Mouse (Mus musculus) layer of hippocampus, adult 2 months (tissue): ENCODE measurements around the gene Tent4a. TPM values are rescaled to one million over a fixed set of nuclear protein-coding genes. Genes with fewer than 3 reads are reported as not detected.

Experiments used
- DNase-seq, 2 experiments: peaks; one replicate each; pipeline ENCODE4 v3.0.0; 2022; ENCODE audit warnings: low spot score in 2 of 2
- H3K27ac ChIP-seq: fragments of 200-600 bp; 2 replicates; pipeline ENCODE4 v1.8.1; 2022
- H3K4me3 ChIP-seq: fragments of 200-600 bp; 2 replicates; pipeline ENCODE4 v1.8.1; 2022; ENCODE audit warnings: mild to moderate bottlenecking
- CTCF ChIP-seq: fragments of 200-600 bp; conservative IDR thresholded peaks from 2 replicates; pipeline ENCODE4 v1.8.1; 2022; ENCODE audit warnings: antibody characterized with exemption, mild to moderate bottlenecking, moderate library complexity
- total RNA-seq, 2 experiments: library from RNA; stranded (reverse); gene quantifications; 2 replicates each; pipeline ENCODE4 v1.2.3; 2021

The Tent4a gene
- total RNA-seq, 2 experiments from 2014 or later, result 44.0 to 46.4 TPM

- H3K27ac ChIP-seq, result peak overlapping the region; percentile 81
- TF ChIP-seq CTCF, result no peak
- no peak for DNase-seq
- H3K4me3 ChIP-seq, result no peak overlapping the region
Observed at GRCm38 (mm10) chr13:69559291-69559961, 25.0 kb upstream of the Tent4a start.

GRCm38 (mm10) chr13:69558098-69558660 is 23.8 kb upstream of the Tent4a start:
- DNase-seq, result peak in 1 of 2 experiments; percentile 42
- Histone ChIP-seq H3K27ac (peak overlapping the region; percentile 19; the same call in 1 of the 2 replicates), H3K4me3 (no peak overlapping the region)
- no peak for TF ChIP-seq CTCF

GRCm38 (mm10) chr13:69556728-69557127 is 22.3 kb upstream of the Tent4a start:
- DNase-seq, result no peak
- Histone ChIP-seq H3K4me3 (no peak overlapping the region), H3K27ac (no peak overlapping the region)
- TF ChIP-seq CTCF, result no peak

- no peak overlapping the region for H3K4me3 ChIP-seq
- DNase-seq, result no peak
- H3K27ac ChIP-seq, result no peak overlapping the region
- TF ChIP-seq CTCF, result no peak
Observed at GRCm38 (mm10) chr13:69555957-69556482, 21.6 kb upstream of the Tent4a start.

- no peak overlapping the region for H3K4me3 ChIP-seq
- no peak overlapping the region for H3K27ac ChIP-seq
- TF ChIP-seq CTCF, result no peak
- DNase-seq, result no peak
Observed at GRCm38 (mm10) chr13:69555045-69555444, 20.6 kb upstream of the Tent4a start.

- no peak for DNase-seq
- Histone ChIP-seq H3K4me3 (no peak overlapping the region), H3K27ac (no peak overlapping the region)
- TF ChIP-seq CTCF, result no peak
Observed at GRCm38 (mm10) chr13:69554255-69554654, 19.8 kb upstream of the Tent4a start.

GRCm38 (mm10) chr13:69553024-69553423 is 18.6 kb upstream of the Tent4a start:
- H3K27ac ChIP-seq, result no peak overlapping the region
- peak; percentile 87 for TF ChIP-seq CTCF
- no peak overlapping the region for H3K4me3 ChIP-seq
- no peak for DNase-seq

GRCm38 (mm10) chr13:69550831-69551230 is 16.4 kb upstream of the Tent4a start:
- Histone ChIP-seq H3K27ac (no peak overlapping the region), H3K4me3 (no peak overlapping the region)
- no peak for DNase-seq
- TF ChIP-seq CTCF, result no peak

GRCm38 (mm10) chr13:69549980-69550379 is 15.6 kb upstream of the Tent4a start:
- no peak for DNase-seq
- TF ChIP-seq CTCF, result peak; percentile 61
- H3K4me3 ChIP-seq, result no peak overlapping the region
- H3K27ac ChIP-seq, result no peak overlapping the region

GRCm38 (mm10) chr13:69547488-69548180 is 13.2 kb upstream of the Tent4a start:
- DNase-seq, result no peak
- no peak overlapping the region for H3K4me3 ChIP-seq
- no peak for TF ChIP-seq CTCF
- no peak overlapping the region for H3K27ac ChIP-seq

- H3K27ac ChIP-seq, result no peak overlapping the region
- DNase-seq, result no peak
- H3K4me3 ChIP-seq, result no peak overlapping the region
- peak; percentile 72 for TF ChIP-seq CTCF
Observed at GRCm38 (mm10) chr13:69545019-69545418, 10.6 kb upstream of the Tent4a start.

- no peak for TF ChIP-seq CTCF
- Histone ChIP-seq H3K27ac (0 out of 2 replicates have a peak overlapping the region, but pooled peaks have one; percentile 61), H3K4me3 (no peak overlapping the region)
- no peak for DNase-seq
Observed at GRCm38 (mm10) chr13:69543595-69543994, 9.2 kb upstream of the Tent4a start.

GRCm38 (mm10) chr13:69542571-69543352 is 8.3 kb upstream of the Tent4a start:
- TF ChIP-seq CTCF, result no peak
- DNase-seq, result no peak
- H3K27ac ChIP-seq, result peak overlapping the region; percentile 61

More at GRCm38 (mm10) chr13:69542571-69543352, 8.3 kb upstream of the Tent4a start:
- no peak overlapping the region for H3K4me3 ChIP-seq
